Mouse (Mus musculus) bone marrow, adult 2 months (tissue): ENCODE measurements around the gene Narfl. TPM values are rescaled to one million over a fixed set of nuclear protein-coding genes. Genes with fewer than 3 reads are reported as not detected.

Source experiments
- H3K27ac ChIP-seq: fragments of 200-500 bp; 2 replicates; pipeline ENCODE4 v1.5.1; 2012; ENCODE audit warnings: low read depth, mild to moderate bottlenecking, control low read depth, inconsistent platforms, low read length; ENCODE audit not compliant: control insufficient read depth, poor library complexity, insufficient read depth
- H3K4me1 ChIP-seq: fragments of 200-500 bp; 2 replicates; pipeline ENCODE4 v1.6.1; 2011; ENCODE audit warnings: low read length; ENCODE audit not compliant: control insufficient read depth, insufficient read depth
- H3K4me3 ChIP-seq: fragments of 200-500 bp; replicated peaks from 2 replicates; pipeline ENCODE3; 2011; ENCODE audit warnings: mild to moderate bottlenecking, low read depth, low read length, control low read depth; ENCODE audit not compliant: control insufficient read depth
- CTCF ChIP-seq: fragments of 200-500 bp; IDR thresholded peaks from 2 replicates; pipeline ENCODE4 v1.5.1; 2011; ENCODE audit warnings: low read length, control low read depth; ENCODE audit not compliant: control insufficient read depth, insufficient read depth
- POLR2A ChIP-seq: fragments of 200-500 bp; IDR thresholded peaks from 2 replicates; pipeline ENCODE4 v1.6.1; 2011; ENCODE audit warnings: low read depth, mild to moderate bottlenecking, control low read depth, low read length, borderline replicate concordance; ENCODE audit not compliant: control insufficient read depth
- WGBS: fragments of 180-500 bp; shearing (Covaris S2); methylation state at CpG from one replicate; pipeline ENCODE4 v1.1.7; 2018; 5-methylcytosine and 5-hydroxymethylcytosine counted together
- polyA plus RNA-seq: library from polyadenylated mRNA; stranded (reverse); fragments of >200 nt; gene quantifications from 2 replicates; pipeline ENCODE4 v1.2.4, GENCODE M21; 2011; ENCODE audit warnings: low replicate concordance; ENCODE audit not compliant: missing spikeins, insufficient read depth, insufficient read length

Narfl gene
- polyA plus RNA-seq, 1 experiment = 17.0 TPM

- Histone ChIP-seq H3K27ac (no peak overlapping the region), H3K4me3 (no peak overlapping the region), H3K4me1 (no peaks in the 10 kb centered on the region)
- TF ChIP-seq CTCF (no peak), POLR2A (no peak)
- WGBS = 32% methylated on average over 4 of the region's 4 CpGs
These were observed 17.8 kb upstream of the Narfl start for GRCm38 (mm10) chr17:25755627-25756377.

GRCm38 (mm10) chr17:25756378-25757242, 17.0 kb upstream of the Narfl start:
- TF ChIP-seq POLR2A = no peak
- H3K27ac ChIP-seq = no peak overlapping the region
- no peaks in the 10 kb centered on the region for H3K4me1 ChIP-seq
- WGBS = 70% methylated on average over 9 of the region's 9 CpGs
- no peak overlapping the region for H3K4me3 ChIP-seq

- WGBS = 67% methylated on average over 3 of the region's 3 CpGs
- TF ChIP-seq POLR2A (no peak), CTCF (no peak)
- Histone ChIP-seq H3K4me1 (no peaks in the 10 kb centered on the region), H3K4me3 (no peak overlapping the region), H3K27ac (no peak overlapping the region)
These were observed 15.9 kb upstream of the Narfl start for GRCm38 (mm10) chr17:25757691-25758090.

GRCm38 (mm10) chr17:25760148-25760547, 13.4 kb upstream of the Narfl start:
- Histone ChIP-seq H3K4me1 (no peaks in the 10 kb centered on the region), H3K4me3 (no peak overlapping the region), H3K27ac (no peak overlapping the region)
- TF ChIP-seq POLR2A = no peak
- TF ChIP-seq CTCF = no peak
- 62% methylated on average over 8 of the region's 8 CpGs for WGBS

- Histone ChIP-seq H3K27ac (no peak overlapping the region), H3K4me1 (no peaks in the 10 kb centered on the region), H3K4me3 (no peak overlapping the region)
- TF ChIP-seq POLR2A (no peak), CTCF (no peak)
- WGBS = 57% methylated on average over 4 of the region's 4 CpGs
These were observed 12.0 kb upstream of the Narfl start for GRCm38 (mm10) chr17:25761561-25761970.

- 34% methylated on average over 3 of the region's 3 CpGs for WGBS
- H3K4me1 ChIP-seq = no peaks in the 10 kb centered on the region
- H3K4me3 ChIP-seq = no peak overlapping the region
- TF ChIP-seq POLR2A = no peak
- no peak for TF ChIP-seq CTCF
- no peak overlapping the region for H3K27ac ChIP-seq
These were observed 11.0 kb upstream of the Narfl start for GRCm38 (mm10) chr17:25762591-25762990.

- no peak overlapping the region for H3K27ac ChIP-seq
- no peak overlapping the region for H3K4me3 ChIP-seq
- no peaks in the 10 kb centered on the region for H3K4me1 ChIP-seq
- 67% methylated on average over 5 of the region's 5 CpGs for WGBS
- no peak for TF ChIP-seq POLR2A
- no peak for TF ChIP-seq CTCF
These were observed 7.7 kb upstream of the Narfl start for GRCm38 (mm10) chr17:25765886-25766285.

GRCm38 (mm10) chr17:25769331-25769730, 4.2 kb upstream of the Narfl start:
- Histone ChIP-seq H3K4me1 (peaks cover 3% of the 10 kb centered on the region), H3K27ac (no peak overlapping the region), H3K4me3 (no peak overlapping the region)
- TF ChIP-seq POLR2A = no peak
- TF ChIP-seq CTCF = no peak
- WGBS = 53% methylated on average over 9 of the region's 9 CpGs

- no peak overlapping the region for H3K4me3 ChIP-seq
- no peak for TF ChIP-seq POLR2A
- TF ChIP-seq CTCF = no peak
These were observed 1.9 kb downstream of the Narfl start for GRCm38 (mm10) chr17:25775318-25776062.

More at GRCm38 (mm10) chr17:25775318-25776062, 1.9 kb downstream of the Narfl start:
- H3K4me1 ChIP-seq = peaks cover 4% of the 10 kb centered on the region
- H3K27ac ChIP-seq = no peak overlapping the region
- WGBS = 69% methylated on average over 10 of the region's 10 CpGs
